Mouse (Mus musculus) left cerebral cortex, postnatal 10 days (tissue): Measurements from ENCODE around the gene Cbx7. TPM values are rescaled to one million over a fixed set of nuclear protein-coding genes. Genes with fewer than 3 reads are reported as not detected.
"Not testable (repeated sequence)": the region's sequence is repeated elsewhere in the genome, so short reads cannot be mapped to it uniquely, and the experiment has no call there.

Source experiments
- DNase-seq, 2 experiments: peaks; one replicate each; pipeline ENCODE4 v3.0.0; 2021 to 2022; ENCODE audit warnings: low spot score in 2 of 2, mixed read lengths in 1 of 2; ENCODE audit errors: extremely low spot score in 1 of 2
- intact Hi-C: fragments of 180-260 bp; cut with DNase I; formaldehyde crosslinking; loops from one replicate; pipeline ENCODE4 v1.15.1; 2025
- total RNA-seq, 2 experiments: library from RNA; stranded (reverse); gene quantifications; 2 replicates each; pipeline ENCODE4 v1.2.3; 2021

Cbx7 gene
- total RNA-seq, 2 experiments from 2014 or later, result 5.6 to 7.1 TPM

GRCm38 (mm10) chr15:79953470-79953869, 17.4 kb downstream of the Cbx7 start:
- DNase-seq, result no peak
- intact Hi-C loops, result no loop called here

- DNase-seq, result peak in 1 of 2 experiments; percentile 53
- intact Hi-C loops, result no loop called here
Measured at GRCm38 (mm10) chr15:79952504-79953231, 18.3 kb downstream of the Cbx7 start.

GRCm38 (mm10) chr15:79951730-79952503, 19.0 kb downstream of the Cbx7 start:
- intact Hi-C loops, result no loop called here
- DNase-seq, result peak in 1 of 2 experiments; percentile 76

- intact Hi-C loops, result no loop called here
- no peak for DNase-seq
Measured at GRCm38 (mm10) chr15:79951226-79951625, 19.7 kb downstream of the Cbx7 start.

- intact Hi-C loops, result no loop called here
- DNase-seq, result peak in 1 of 2 experiments; percentile 87
Measured at GRCm38 (mm10) chr15:79950250-79951025, 20.5 kb downstream of the Cbx7 start.

- no peak for DNase-seq
- intact Hi-C loops, result loop anchor here (2.0 to 5.0 kb wide), 2 partner anchors 65 to 129 kb away; partner anchors contain the start of gene Pdgfb
Measured at GRCm38 (mm10) chr15:79947681-79948080, 23.2 kb downstream of the Cbx7 start.

GRCm38 (mm10) chr15:79946790-79947189, 24.1 kb downstream of the Cbx7 start:
- intact Hi-C loops, result loop anchor here (2.0 to 5.0 kb wide), 2 partner anchors 66 to 130 kb away; partner anchors contain the start of gene Pdgfb
- peak in 1 of 2 experiments; percentile 49 for DNase-seq

- intact Hi-C loops, result loop anchor here (2.0 to 5.0 kb wide), 2 partner anchors 66 to 131 kb away; partner anchors contain the start of gene Pdgfb
- DNase-seq, result peak; percentile 81 to 90
Measured at GRCm38 (mm10) chr15:79946022-79946421, 24.9 kb downstream of the Cbx7 start.

GRCm38 (mm10) chr15:79944948-79945347, 26.0 kb downstream of the Cbx7 start:
- intact Hi-C loops, result loop anchor here (5.0 kb wide), 1 partner anchor 67 kb away; the partner anchor contains the start of gene Pdgfb

GRCm38 (mm10) chr15:79943584-79943983, 27.3 kb downstream of the Cbx7 start:
- DNase-seq, result no peak
- intact Hi-C loops, result no loop called here

More at GRCm38 (mm10) chr15:79944948-79945347, 26.0 kb downstream of the Cbx7 start:
- DNase-seq, result no peak

GRCm38 (mm10) chr15:79942541-79942940, 28.4 kb downstream of the Cbx7 start:
- DNase-seq, result no peak
- intact Hi-C loops, result no loop called here

GRCm38 (mm10) chr15:79940932-79941331, 30.0 kb downstream of the Cbx7 start:
- intact Hi-C loops, result no loop called here
- DNase-seq, result no peak

GRCm38 (mm10) chr15:79939913-79940312, 31.0 kb downstream of the Cbx7 start:
- intact Hi-C loops, result no loop called here
- no peak for DNase-seq

- DNase-seq, intact Hi-C loops: not testable (repeated sequence)
Measured at GRCm38 (mm10) chr15:79939501-79939900, 31.4 kb downstream of the Cbx7 start.

GRCm38 (mm10) chr15:79939020-79939419, 31.9 kb downstream of the Cbx7 start:
- DNase-seq, result no peak
- intact Hi-C loops, result no loop called here

GRCm38 (mm10) chr15:79936374-79936751, 34.6 kb downstream of the Cbx7 start:
- intact Hi-C loops, result no loop called here
- DNase-seq, result no peak

GRCm38 (mm10) chr15:79935654-79936373, 35.1 kb downstream of the Cbx7 start:
- intact Hi-C loops, result no loop called here
- DNase-seq, result no peak

GRCm38 (mm10) chr15:79934776-79935175, 36.1 kb downstream of the Cbx7 start:
- DNase-seq, result no peak
- intact Hi-C loops, result no loop called here
